ENCODE assay signal across 13 mouse cellular contexts in the genomic region with DNA sequence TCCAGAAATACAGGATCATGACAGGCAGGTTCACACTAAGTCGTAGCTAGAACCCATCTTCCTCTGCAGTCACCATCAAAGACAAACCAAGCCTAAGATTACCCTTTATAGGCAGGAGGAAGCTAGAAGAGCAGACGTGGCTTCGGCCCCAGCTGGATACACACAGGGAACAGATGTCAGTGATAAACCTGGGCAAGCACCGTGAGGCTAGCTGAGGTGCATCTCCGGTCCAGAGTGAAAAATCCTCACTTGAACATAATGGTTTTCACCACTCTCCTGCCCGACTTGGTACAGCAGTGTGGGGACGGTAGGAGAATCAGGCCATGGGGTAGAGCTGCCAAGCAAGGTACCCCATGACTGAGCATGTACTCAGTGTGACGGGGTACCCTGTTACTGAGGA. TPM values are rescaled to one million over a fixed set of nuclear protein-coding genes. Genes with fewer than 3 reads are reported as not detected.
DNase-seq lines count a peak whose midpoint lies in the region; ATAC-seq lines count a peak whose summit lies in the region.
"Had no signal": no experiment of that assay in that cellular context is flagged by ENCODE, and none has a peak within 500 bp of the region (broad histone marks: within the 10 kb centered on the region; RNA-seq: fewer than 3 reads in every experiment).

No protein-coding gene starts in this region.

- no peak overlapping the region for H3K4me3 ChIP-seq in heart, embryonic 16.5 days (ENCODE audit: low read length)
- H3K4me3 ChIP-seq in midbrain, embryonic 13.5 days (replicated peaks), result no peak overlapping the region
- no peak overlapping the region for H3K4me3 ChIP-seq in midbrain, embryonic 14.5 days (replicated peaks; ENCODE audit: low read depth, low read length)
- no peak overlapping the region for H3K4me3 ChIP-seq in liver, embryonic 16.5 days (ENCODE audit: low read depth, low read length)
- H3K4me3 ChIP-seq: heart, embryonic 15.5 days; lung, embryonic 15.5 days had no signal

- intact Hi-C loops in heart, postnatal 14 days (cut with DNase I), result no loop called here

- peaks cover 31% of the 10 kb centered on the region for H3K4me1 ChIP-seq in heart, embryonic 16.5 days (ENCODE audit: control insufficient read depth, insufficient read depth, low read length)
- peaks cover 3% of the 10 kb centered on the region for H3K4me1 ChIP-seq in midbrain, embryonic 13.5 days (replicated peaks)
- peaks cover 5% of the 10 kb centered on the region; the same call in 1 of the 2 replicates for H3K4me1 ChIP-seq in midbrain, embryonic 14.5 days (ENCODE audit: control insufficient read depth, insufficient read depth, low read length)
- H3K4me1 ChIP-seq in liver, embryonic 16.5 days (ENCODE audit: control insufficient read depth, low read depth, low read length), result peaks cover 3% of the 10 kb centered on the region; the same call in 1 of the 2 replicates

- ATAC-seq in heart, embryonic 16.5 days (replicated peaks; ENCODE audit: extremely low read depth, insufficient read depth, low FRiP score), result no peak
- 0 out of 2 replicates have a peak, but pooled peaks have one; percentile 34 for ATAC-seq in midbrain, embryonic 13.5 days
- ATAC-seq in midbrain, embryonic 14.5 days (ENCODE audit: low FRiP score, low TSS enrichment), result no peak
- peak; percentile 24 for ATAC-seq in CD4-positive, CD25-positive, alpha-beta regulatory T cell, adult 4 months
- peak; percentile 19; the same call in 1 of the 2 replicates for ATAC-seq in liver, embryonic 16.5 days (ENCODE audit: low read depth)
- ATAC-seq: Patski had no signal

- 80% methylated on average over 8 of the region's 8 CpGs for WGBS in heart, embryonic 16.5 days
- 87% methylated on average over 8 of the region's 8 CpGs for WGBS in midbrain, embryonic 13.5 days
- WGBS in midbrain, embryonic 14.5 days, result 89% methylated on average over 8 of the region's 8 CpGs
- WGBS in liver, embryonic 16.5 days (ENCODE audit: insufficient replicate concordance), result 51% methylated on average over 8 of the region's 8 CpGs

- H3K4me2 ChIP-seq in heart, embryonic 16.5 days (ENCODE audit: low read depth, low read length), result no peak overlapping the region
- H3K4me2 ChIP-seq in midbrain, embryonic 13.5 days (replicated peaks), result no peak overlapping the region
- no peak overlapping the region for H3K4me2 ChIP-seq in midbrain, embryonic 14.5 days (ENCODE audit: low read length)
- no peak overlapping the region for H3K4me2 ChIP-seq in liver, embryonic 16.5 days (ENCODE audit: low read depth, low read length)
- H3K4me2 ChIP-seq: heart, embryonic 15.5 days; lung, embryonic 15.5 days had no signal

- H3K27me3 ChIP-seq in heart, embryonic 16.5 days (ENCODE audit: control insufficient read depth, insufficient read depth, low read length), result no peaks in the 10 kb centered on the region
- H3K27me3 ChIP-seq in midbrain, embryonic 13.5 days, result no peaks in the 10 kb centered on the region
- H3K27me3 ChIP-seq in midbrain, embryonic 14.5 days (ENCODE audit: control insufficient read depth, insufficient read depth, low read length), result no peaks in the 10 kb centered on the region
- no peaks in the 10 kb centered on the region for H3K27me3 ChIP-seq in liver, embryonic 16.5 days (ENCODE audit: control insufficient read depth, insufficient read depth, low read depth, low read length)
- H3K27me3 ChIP-seq: heart, embryonic 15.5 days; lung, embryonic 15.5 days; Patski had no signal

- H3K9me3 ChIP-seq in heart, embryonic 16.5 days (replicated peaks; ENCODE audit: control insufficient read depth, low read length), result no peaks in the 10 kb centered on the region
- H3K9me3 ChIP-seq in midbrain, embryonic 13.5 days, result no peaks in the 10 kb centered on the region
- H3K9me3 ChIP-seq in midbrain, embryonic 14.5 days (ENCODE audit: control insufficient read depth, low read length), result no peaks in the 10 kb centered on the region
- H3K9me3 ChIP-seq in liver, embryonic 16.5 days (replicated peaks; ENCODE audit: control insufficient read depth, low read length), result no peaks in the 10 kb centered on the region
- H3K9me3 ChIP-seq: heart, embryonic 15.5 days; lung, embryonic 15.5 days had no signal

- DNase-seq in heart, postnatal 14 days, result no peak
- DNase-seq in midbrain, embryonic 14.5 days, result no peak
- DNase-seq in neural tube, embryonic 10.5 days (ENCODE audit: extremely low spot score, low spot score), result no peak
- no peak for DNase-seq in right cerebral cortex, postnatal 4 days
- DNase-seq: right cerebral cortex, postnatal 25 days had no signal

- 0 out of 2 replicates have a peak overlapping the region, but pooled peaks have one; percentile 7 for H3K27ac ChIP-seq in heart, embryonic 16.5 days (ENCODE audit: low read length)
- no peak overlapping the region for H3K27ac ChIP-seq in midbrain, embryonic 13.5 days
- no peak overlapping the region for H3K27ac ChIP-seq in midbrain, embryonic 14.5 days (replicated peaks; ENCODE audit: low read depth, low read length)
- H3K27ac ChIP-seq in liver, embryonic 16.5 days (ENCODE audit: low read length), result no peak overlapping the region
- H3K27ac ChIP-seq: heart, embryonic 15.5 days; kidney, postnatal 0 days; lung, embryonic 15.5 days had no signal

- no peaks in the 10 kb centered on the region for H3K36me3 ChIP-seq in heart, embryonic 16.5 days (ENCODE audit: control insufficient read depth, insufficient read depth)
- no peaks in the 10 kb centered on the region for H3K36me3 ChIP-seq in midbrain, embryonic 13.5 days
- H3K36me3 ChIP-seq in midbrain, embryonic 14.5 days (ENCODE audit: control insufficient read depth, insufficient read depth, low read length), result no peaks in the 10 kb centered on the region
- H3K36me3 ChIP-seq in liver, embryonic 16.5 days (ENCODE audit: control insufficient read depth, insufficient read depth), result no peaks in the 10 kb centered on the region
- H3K36me3 ChIP-seq: heart, embryonic 15.5 days; lung, embryonic 15.5 days had no signal

- no peak overlapping the region for H3K9ac ChIP-seq in heart, embryonic 16.5 days (ENCODE audit: low read length)
- no peak overlapping the region for H3K9ac ChIP-seq in midbrain, embryonic 13.5 days (replicated peaks)
- H3K9ac ChIP-seq in midbrain, embryonic 14.5 days (replicated peaks; ENCODE audit: low read length), result no peak overlapping the region
- H3K9ac ChIP-seq in liver, embryonic 16.5 days (ENCODE audit: low read depth, low read length), result no peak overlapping the region
- H3K9ac ChIP-seq: heart, embryonic 15.5 days; lung, embryonic 15.5 days had no signal

RNA-seq across cellular contexts. Expression of gene Lrch1, which starts 38.7 kb away (rescaled TPM):
- 12.4 and 12.5 TPM in 2 replicates for polyA plus RNA-seq in heart, embryonic 16.5 days (2015; fragmentation: Nextera tagmentation; extraction: Ambion mirVana)
- total RNA-seq in heart, postnatal 14 days (2021), result 10 to 100 TPM; 17.5 to 18.5 TPM
- polyA plus RNA-seq in midbrain, embryonic 13.5 days (2015; fragmentation: Nextera tagmentation; extraction: Ambion mirVana), result 9.7 and 10.0 TPM in 2 replicates
- polyA plus RNA-seq in midbrain, embryonic 14.5 days (2014; fragmentation: Nextera tagmentation; extraction: Ambion mirVana), result 14.3 and 19.4 TPM in 2 replicates
- polyA plus RNA-seq in CD4-positive, CD25-positive, alpha-beta regulatory T cell, adult 4 months (2017; shearing (Covaris generic)), result 10 to 100 TPM; 30.1 to 30.3 TPM
- 4.1 and 4.5 TPM in 2 replicates for polyA plus RNA-seq in liver, embryonic 16.5 days (2015; fragmentation: Nextera tagmentation; extraction: Ambion mirVana)

Comparison
In these comparisons a context has a peak if more than half of its experiments do, and no peak if none do; other contexts are left out.
1. ATAC-seq: peak in midbrain, embryonic 13.5 days (single experiment), CD4-positive, CD25-positive, alpha-beta regulatory T cell, adult 4 months (single experiment) and liver, embryonic 16.5 days (single experiment); none in heart, embryonic 16.5 days (single experiment) and midbrain, embryonic 14.5 days (single experiment).